Mouse (Mus musculus) effector memory CD4-positive, alpha-beta T cell, adult 5 months (primary cell): ENCODE measurements around the gene T2. TPM values are rescaled to one million over a fixed set of nuclear protein-coding genes. Genes with fewer than 3 reads are reported as not detected.

Experiments used
- polyA plus RNA-seq: library from polyadenylated mRNA; unstranded; fragments of 100-300 nt; shearing (Covaris generic); gene quantifications from one replicate; pipeline ENCODE4 v1.2.1, GENCODE M21; 2017

The T2 gene
- 0.46 TPM for polyA plus RNA-seq

DNA sequence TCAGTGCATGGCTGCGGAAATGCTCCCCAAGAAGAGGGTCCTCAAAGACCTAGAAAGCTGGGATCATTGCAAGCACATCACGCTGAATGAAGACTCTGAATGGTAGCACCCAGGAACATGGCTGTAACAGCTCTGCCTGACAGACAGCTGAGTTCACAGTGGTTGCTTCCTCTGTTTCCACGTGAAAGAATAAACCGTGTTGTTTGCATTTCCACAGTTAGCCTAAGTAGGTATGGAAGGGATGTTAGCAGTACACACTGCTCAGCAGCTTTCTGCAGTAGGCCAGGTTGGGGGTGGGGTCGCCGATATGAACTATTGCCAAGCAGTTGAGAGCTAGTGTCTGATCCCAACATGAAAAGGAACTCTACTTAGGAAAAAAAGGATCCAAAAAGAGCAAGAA, at the start of gene T2:
Gene T2 (plus strand): TSS at position 301 of the 400 bp plus-strand sequence.

DNA sequence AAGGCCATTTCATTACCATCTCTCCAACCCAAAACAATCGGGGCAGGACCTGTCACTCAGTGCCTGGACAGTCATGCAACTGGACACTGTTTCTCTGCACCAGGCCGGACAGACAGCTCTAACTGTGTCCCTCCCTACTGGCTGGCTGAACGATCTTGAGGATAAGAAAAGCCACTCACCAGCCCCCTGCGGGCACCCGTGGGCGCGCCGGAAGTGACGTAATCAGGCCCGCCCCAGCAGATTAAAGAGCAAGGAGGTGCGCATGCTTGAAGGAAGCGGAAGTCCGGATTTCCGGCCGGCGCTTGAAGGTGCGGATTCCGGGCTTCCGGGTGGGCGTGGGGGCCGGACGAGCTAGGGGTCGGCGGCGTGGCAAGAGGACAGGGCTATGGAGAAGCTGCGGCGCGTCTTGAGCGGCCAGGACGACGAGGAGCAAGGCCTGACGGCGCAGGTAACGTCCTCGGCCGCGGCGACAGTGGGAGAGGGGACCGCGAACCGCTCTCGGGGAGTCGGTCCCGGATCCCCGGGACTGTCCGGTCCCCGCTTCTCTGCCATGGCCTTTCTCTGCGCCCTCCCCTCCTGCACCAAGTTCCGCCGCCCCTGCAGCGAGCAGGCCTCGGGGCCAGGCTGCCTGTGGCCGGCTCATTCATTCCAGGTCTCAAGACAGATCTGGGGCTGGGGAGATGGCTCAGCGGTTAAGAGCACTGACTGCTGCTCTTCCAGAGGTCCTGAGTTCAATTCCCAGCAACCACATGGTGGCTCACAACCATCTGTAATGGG, 44.8 kb upstream of the T2 start, which contains the start of gene Sft2d1:
Gene Sft2d1 (plus strand): TSS at position 265 of the 777 bp plus-strand sequence.

DNA sequence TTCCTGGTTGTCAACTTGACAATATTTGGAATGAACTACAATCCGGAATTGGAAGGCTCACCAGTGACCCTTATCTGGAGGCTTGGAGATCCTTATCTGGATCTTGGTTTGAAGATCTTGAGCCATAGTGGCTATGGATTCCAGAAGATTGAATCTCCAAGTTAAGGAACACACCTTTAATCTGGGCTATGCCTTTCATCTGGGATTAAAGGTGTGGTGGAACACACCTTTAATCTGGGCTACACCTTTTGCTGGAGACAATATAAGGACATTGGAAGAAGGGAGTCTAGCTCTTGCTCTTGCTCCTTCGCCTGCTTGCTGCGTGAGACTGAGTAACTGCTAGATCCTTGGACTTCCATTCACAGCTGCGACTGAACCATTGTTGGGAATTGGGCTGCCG, 18.6 kb upstream of the T2 start, which contains the start of gene Prr18:
Gene Prr18 (plus strand): TSS at position 301 of the 400 bp plus-strand sequence.

DNA sequence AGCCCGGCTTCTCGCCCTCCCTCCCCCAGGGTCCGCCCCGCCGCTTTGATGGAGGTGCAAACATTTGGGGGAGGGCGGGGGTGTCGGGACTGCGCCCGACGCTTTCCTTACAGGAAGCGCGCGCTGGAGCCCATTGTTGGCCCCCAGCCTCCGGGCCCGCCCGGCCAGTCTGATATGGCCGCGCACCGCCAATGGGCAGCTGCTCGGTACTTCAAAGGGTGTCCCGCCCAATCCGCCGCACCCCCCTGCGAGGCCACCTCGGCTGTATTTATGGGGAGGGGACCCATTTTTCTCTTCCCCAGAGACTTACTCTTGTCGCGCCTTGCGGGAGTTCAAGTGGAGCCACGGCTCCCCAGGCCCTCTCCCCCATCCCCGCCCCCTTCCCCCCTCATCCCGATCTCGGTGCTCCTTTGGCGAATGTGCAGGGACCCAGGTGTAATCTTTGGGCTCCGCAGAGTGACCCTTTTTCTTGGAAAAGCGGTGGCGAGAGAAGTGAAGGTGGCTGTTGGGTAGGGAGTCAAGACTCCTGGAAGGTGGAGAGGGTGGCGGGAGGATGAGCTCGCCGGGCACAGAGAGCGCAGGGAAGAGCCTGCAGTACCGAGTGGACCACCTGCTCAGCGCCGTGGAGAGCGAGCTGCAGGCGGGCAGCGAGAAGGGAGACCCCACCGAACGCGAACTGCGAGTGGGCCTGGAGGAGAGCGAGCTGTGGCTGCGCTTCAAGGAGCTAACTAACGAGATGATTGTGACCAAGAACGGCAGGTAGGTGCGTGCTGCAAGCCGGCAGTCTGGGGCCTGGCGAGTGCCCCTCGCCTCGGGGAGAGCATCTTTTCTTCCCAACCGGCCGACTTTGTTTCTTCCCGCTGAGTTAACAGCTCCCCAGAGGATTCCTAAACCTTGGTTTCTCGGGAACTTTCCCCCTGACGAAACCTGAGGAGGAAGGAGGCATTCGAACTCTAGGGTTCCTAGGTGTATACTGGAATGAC, 78.5 kb downstream of the T2 start, which contains the start of gene T:
Gene T (plus strand): TSS at position 446 of the 983 bp plus-strand sequence.

Other genes with a start within 250 kb of the T2 start
- 0.44 TPM for gene Gm49673, start 208.2 kb upstream of the T2 start, polyA plus RNA-seq
- 45.6 TPM for gene Rnaset2a, start 207.9 kb upstream of the T2 start, polyA plus RNA-seq
- 25.5 TPM for gene Fgfr1op, start 190.5 kb upstream of the T2 start, polyA plus RNA-seq
- gene Ccr6, start 119.9 kb upstream of the T2 start, polyA plus RNA-seq, result 6.0 TPM
- gene Mpc1, start 73.1 kb upstream of the T2 start, polyA plus RNA-seq, result 140 TPM
- 175 TPM for gene Sft2d1, start 44.9 kb upstream of the T2 start, polyA plus RNA-seq
- gene Prr18, start 18.5 kb upstream of the T2 start, polyA plus RNA-seq, result 0.15 TPM
- gene T, start 78.4 kb downstream of the T2 start, polyA plus RNA-seq, result not detected
- not detected for gene Pde10a, start 169.4 kb downstream of the T2 start, polyA plus RNA-seq
- 1.1 TPM for gene Gm17087, start 211.0 kb downstream of the T2 start, polyA plus RNA-seq